ENCODE assay signal across 11 mouse cellular contexts in genomic region chr3:101599191-101599919, GRCm38 (mm10). TPM values are rescaled to one million over a fixed set of nuclear protein-coding genes. Genes with fewer than 3 reads are reported as not detected.
DNase-seq lines count a peak whose midpoint lies in the region; ATAC-seq and TF ChIP-seq lines count a peak whose summit lies in the region.
"Had no signal": no experiment of that assay in that cellular context is flagged by ENCODE, and none has a peak within 500 bp of the region (broad histone marks: within the 10 kb centered on the region; RNA-seq: fewer than 3 reads in every experiment).

No protein-coding gene starts in this region.

- H3K27ac ChIP-seq in heart, embryonic 10.5 days = peak overlapping the region; percentile 86
- H3K27ac ChIP-seq in lung, postnatal 0 days (ENCODE audit: low read length) = peak overlapping the region; percentile 74
- H3K27ac ChIP-seq in kidney, postnatal 0 days = peak overlapping the region; percentile 62
- 0 out of 2 replicates have a peak overlapping the region, but pooled peaks have one; percentile 71 for H3K27ac ChIP-seq in stomach, embryonic 15.5 days

- 52% methylated on average over 8 of the region's 8 CpGs for WGBS in heart, embryonic 10.5 days
- WGBS in lung, postnatal 0 days = 71% methylated on average over 8 of the region's 8 CpGs
- 47% methylated on average over 8 of the region's 8 CpGs for WGBS in kidney, postnatal 0 days
- WGBS in stomach, embryonic 15.5 days = 62% methylated on average over 8 of the region's 8 CpGs

- no peak for DNase-seq in heart, embryonic 10.5 days (ENCODE audit: low spot score)
- no peak for DNase-seq in heart, postnatal 10 days
- DNase-seq in lung, postnatal 0 days (ENCODE audit: low spot score) = no peak
- no peak for DNase-seq in lung, adult 18-20 months
- no peak for DNase-seq in kidney, postnatal 0 days (ENCODE audit: low spot score)
- DNase-seq in thymus, postnatal 10 days (ENCODE audit: low spot score in 2 of 2) = no peak
- no peak for DNase-seq in adrenal gland, adult 2 months
- DNase-seq: cerebellum, postnatal 36 days; gastrocnemius, postnatal 10 days; lung, postnatal 10 days had no signal

- peaks cover 10% of the 10 kb centered on the region for H3K36me3 ChIP-seq in heart, embryonic 10.5 days
- no peaks in the 10 kb centered on the region for H3K36me3 ChIP-seq in lung, postnatal 0 days (ENCODE audit: insufficient read depth, low read length)
- H3K36me3 ChIP-seq in kidney, postnatal 0 days (ENCODE audit: insufficient read depth, low read length) = peaks cover 16% of the 10 kb centered on the region; the same call in 1 of the 2 replicates
- peaks cover 8% of the 10 kb centered on the region; the same call in 1 of the 2 replicates for H3K36me3 ChIP-seq in stomach, embryonic 15.5 days

- peaks cover 84% of the 10 kb centered on the region for H3K4me1 ChIP-seq in heart, embryonic 10.5 days
- peaks cover 42% of the 10 kb centered on the region for H3K4me1 ChIP-seq in lung, postnatal 0 days (ENCODE audit: insufficient read depth, low read depth, low read length)
- H3K4me1 ChIP-seq in kidney, postnatal 0 days (replicated peaks; ENCODE audit: insufficient read depth, low read length) = peaks cover 36% of the 10 kb centered on the region
- peaks cover 55% of the 10 kb centered on the region for H3K4me1 ChIP-seq in stomach, embryonic 15.5 days

- H3K4me2 ChIP-seq in lung, postnatal 0 days (replicated peaks; ENCODE audit: low read depth, low read length) = no peak overlapping the region
- H3K4me2 ChIP-seq in kidney, postnatal 0 days (ENCODE audit: low read length) = peak overlapping the region; percentile 70
- no peak overlapping the region for H3K4me2 ChIP-seq in stomach, embryonic 15.5 days

- TF ChIP-seq EP300 in lung, postnatal 0 days (IDR thresholded peaks at IDR 0.05) = no peak

- intact Hi-C loops in heart, postnatal 10 days (cut with DNase I) = no loop called here

- H3K9ac ChIP-seq in lung, postnatal 0 days (replicated peaks; ENCODE audit: low read depth) = no peak overlapping the region
- peak overlapping the region; percentile 33; the same call in 1 of the 2 replicates for H3K9ac ChIP-seq in kidney, postnatal 0 days (ENCODE audit: low read depth, low read length)
- H3K9ac ChIP-seq in stomach, embryonic 15.5 days = no peak overlapping the region

- no peaks in the 10 kb centered on the region for H3K27me3 ChIP-seq in heart, embryonic 10.5 days (ENCODE audit: insufficient read depth, poor library complexity, severe bottlenecking)
- H3K27me3 ChIP-seq in lung, postnatal 0 days (replicated peaks; ENCODE audit: insufficient read depth, low read length) = no peaks in the 10 kb centered on the region
- no peaks in the 10 kb centered on the region for H3K27me3 ChIP-seq in kidney, postnatal 0 days (ENCODE audit: insufficient read depth, low read length)
- H3K27me3 ChIP-seq in stomach, embryonic 15.5 days (replicated peaks) = no peaks in the 10 kb centered on the region

- no peaks in the 10 kb centered on the region for H3K9me3 ChIP-seq in heart, embryonic 10.5 days
- H3K9me3 ChIP-seq in lung, postnatal 0 days (ENCODE audit: low read length) = no peaks in the 10 kb centered on the region
- no peaks in the 10 kb centered on the region for H3K9me3 ChIP-seq in kidney, postnatal 0 days (replicated peaks; ENCODE audit: low read length)
- no peaks in the 10 kb centered on the region for H3K9me3 ChIP-seq in stomach, embryonic 15.5 days

- no peak for TF ChIP-seq CTCF in lung, postnatal 0 days (IDR thresholded peaks at IDR 0.05)
- no peak for TF ChIP-seq CTCF in kidney, postnatal 0 days (IDR thresholded peaks at IDR 0.05; ENCODE audit: low read depth)

- peak overlapping the region; percentile 97 for H3K4me3 ChIP-seq in heart, embryonic 10.5 days
- no peak overlapping the region for H3K4me3 ChIP-seq in lung, postnatal 0 days (ENCODE audit: low read depth, low read length)
- no peak overlapping the region for H3K4me3 ChIP-seq in kidney, postnatal 0 days (replicated peaks; ENCODE audit: low read depth, low read length)
- H3K4me3 ChIP-seq in stomach, embryonic 15.5 days (replicated peaks) = no peak overlapping the region

- no peak for ATAC-seq in lung, postnatal 0 days
- ATAC-seq in kidney, postnatal 0 days (replicated peaks; ENCODE audit: low FRiP score, low read depth) = no peak
- no peak for ATAC-seq in stomach, embryonic 15.5 days (ENCODE audit: insufficient read depth, low FRiP score, low read depth)

RNA-seq across cellular contexts. Expression of gene Atp1a1, which starts 5.1 kb away (rescaled TPM):
- polyA plus RNA-seq in heart, embryonic 10.5 days (2016; fragmentation: Nextera tagmentation; extraction: Ambion mirVana) = 164 and 228 TPM in 2 replicates
- total RNA-seq in heart, postnatal 10 days (2021) = 1,000 to 10,000 TPM in 1 of 2 experiments, 100 to 1,000 TPM in 1; 897 to 1,002 TPM
- polyA plus RNA-seq in lung, postnatal 0 days (2015; fragmentation: Nextera tagmentation; extraction: Ambion mirVana) = 123 and 136 TPM in 2 replicates
- polyA plus RNA-seq in kidney, postnatal 0 days (2015; fragmentation: Nextera tagmentation; extraction: Ambion mirVana) = 731 and 809 TPM in 2 replicates
- polyA plus RNA-seq in stomach, embryonic 15.5 days (2015; fragmentation: Nextera tagmentation; extraction: Ambion mirVana) = 142 and 173 TPM in 2 replicates
- 1,000 to 10,000 TPM in 1 of 2 experiments, 100 to 1,000 TPM in 1; 611 to 1,035 TPM for total RNA-seq in adrenal gland, adult 2 months (2021)
- 301 and 380 TPM in 2 replicates for polyA plus RNA-seq in adrenal gland, adult 2 months (2012; rRNA removed)
